Mouse (Mus musculus) heart, embryonic 16.5 days (tissue): Measurements from ENCODE around the gene Gm10964. TPM values are rescaled to one million over a fixed set of nuclear protein-coding genes. Genes with fewer than 3 reads are reported as not detected.

Experiments
- ATAC-seq: fragments of 200-750 bp; cut with Nextera tagmentation; replicated peaks from 2 replicates; pipeline ENCODE4 v1.8.0; 2017; ENCODE audit warnings: moderate number of reproducible peaks; ENCODE audit not compliant: insufficient read depth, low FRiP score; ENCODE audit errors: extremely low read depth
- H3K27ac ChIP-seq: fragments of 300-500 bp; sonication (generic); 2 replicates; pipeline ENCODE4 v1.5.1; 2014; ENCODE audit warnings: mild to moderate bottlenecking, low read length, control low read depth, moderate library complexity
- H3K27me3 ChIP-seq: fragments of 300-500 bp; sonication (generic); 2 replicates; pipeline ENCODE4 v1.6.1; 2014; ENCODE audit warnings: low read length, mixed read lengths; ENCODE audit not compliant: control insufficient read depth, insufficient read depth
- H3K36me3 ChIP-seq: fragments of 300-500 bp; sonication (generic); 2 replicates; pipeline ENCODE4 v1.6.1; 2014; ENCODE audit not compliant: control insufficient read depth, insufficient read depth
- H3K4me1 ChIP-seq: fragments of 300-500 bp; sonication (generic); 2 replicates; pipeline ENCODE4 v1.6.1; 2014; ENCODE audit warnings: low read length, mixed read lengths; ENCODE audit not compliant: control insufficient read depth, insufficient read depth
- H3K4me2 ChIP-seq: fragments of 300-500 bp; sonication (generic); 2 replicates; pipeline ENCODE4 v1.6.1; 2014; ENCODE audit warnings: low read depth, mild to moderate bottlenecking, control low read depth, low read length
- H3K4me3 ChIP-seq: fragments of 300-500 bp; sonication (generic); 2 replicates; pipeline ENCODE4 v1.5.1; 2014; ENCODE audit warnings: mild to moderate bottlenecking, control low read depth, low read length
- H3K9ac ChIP-seq: fragments of 300-500 bp; sonication (generic); 2 replicates; pipeline ENCODE4 v1.6.1; 2014; ENCODE audit warnings: low read length, control low read depth
- H3K9me3 ChIP-seq: fragments of 300-500 bp; sonication (generic); replicated peaks from 2 replicates; pipeline ENCODE4 v1.6.1; 2016; ENCODE audit warnings: low read length; ENCODE audit not compliant: control insufficient read depth
- WGBS: fragments of 180-500 bp; shearing (Covaris S2); extraction: QIAGEN DNeasy Blood & Tissue Kit; methylation state at CpG from one replicate; pipeline ENCODE4 v1.1.7; 2014; 5-methylcytosine and 5-hydroxymethylcytosine counted together
- polyA plus RNA-seq: library from polyadenylated mRNA; unstranded; fragments of >200 nt; fragmentation: Nextera tagmentation; extraction: Ambion mirVana; gene quantifications from 2 replicates; pipeline ENCODE4 v1.2.1, GENCODE M21; 2015

The Gm10964 gene
- polyA plus RNA-seq, 1 experiment from 2014 or later, result not detected

GRCm38 (mm10) chr3:103714942-103715341 is 24.2 kb upstream of the Gm10964 start:
- 74% methylated on average over 8 of the region's 8 CpGs for WGBS
- Histone ChIP-seq H3K4me2 (no peak overlapping the region), H3K9me3 (no peaks in the 10 kb centered on the region), H3K36me3 (no peaks in the 10 kb centered on the region), H3K9ac (no peak overlapping the region), H3K4me1 (peaks cover 4% of the 10 kb centered on the region; the same call in 1 of the 2 replicates), H3K27me3 (no peaks in the 10 kb centered on the region), H3K4me3 (no peak overlapping the region), H3K27ac (no peak overlapping the region)
- ATAC-seq, result no peak

GRCm38 (mm10) chr3:103715762-103716693 is 23.1 kb upstream of the Gm10964 start:
- 0 out of 2 replicates have a peak, but pooled peaks cover 2% of the 10 kb centered on the region for H3K9me3 ChIP-seq

GRCm38 (mm10) chr3:103716774-103717760 is 22.1 kb upstream of the Gm10964 start:
- Histone ChIP-seq H3K27ac (no peak overlapping the region), H3K36me3 (no peaks in the 10 kb centered on the region), H3K4me2 (no peak overlapping the region), H3K27me3 (no peaks in the 10 kb centered on the region), H3K4me3 (no peak overlapping the region), H3K9ac (no peak overlapping the region), H3K9me3 (0 out of 2 replicates have a peak, but pooled peaks cover 2% of the 10 kb centered on the region), H3K4me1 (peaks cover 4% of the 10 kb centered on the region; the same call in 1 of the 2 replicates)
- WGBS, result 50% methylated on average over 15 of the region's 15 CpGs
- no peak for ATAC-seq

More at GRCm38 (mm10) chr3:103715762-103716693, 23.1 kb upstream of the Gm10964 start:
- H3K4me2 ChIP-seq, result no peak overlapping the region
- H3K4me3 ChIP-seq, result no peak overlapping the region
- H3K9ac ChIP-seq, result no peak overlapping the region
- H3K27ac ChIP-seq, result no peak overlapping the region
- no peaks in the 10 kb centered on the region for H3K27me3 ChIP-seq
- peaks cover 4% of the 10 kb centered on the region; the same call in 1 of the 2 replicates for H3K4me1 ChIP-seq
- 44% methylated on average over 11 of the region's 11 CpGs for WGBS
- H3K36me3 ChIP-seq, result no peaks in the 10 kb centered on the region
- no peak for ATAC-seq

- Histone ChIP-seq H3K27ac (no peak overlapping the region), H3K4me3 (no peak overlapping the region), H3K4me2 (no peak overlapping the region), H3K36me3 (no peaks in the 10 kb centered on the region), H3K27me3 (no peaks in the 10 kb centered on the region), H3K9me3 (0 out of 2 replicates have a peak, but pooled peaks cover 2% of the 10 kb centered on the region), H3K9ac (no peak overlapping the region), H3K4me1 (peaks cover 4% of the 10 kb centered on the region; the same call in 1 of the 2 replicates)
- WGBS, result 78% methylated on average over 4 of the region's 4 CpGs
- no peak for ATAC-seq
These were observed 20.4 kb upstream of the Gm10964 start for GRCm38 (mm10) chr3:103718728-103719127.

- no peak for ATAC-seq
- no peak overlapping the region for H3K27ac ChIP-seq
- H3K4me1 ChIP-seq, result 0 out of 2 replicates have a peak, but pooled peaks cover 3% of the 10 kb centered on the region
- H3K36me3 ChIP-seq, result no peaks in the 10 kb centered on the region
- 0 out of 2 replicates have a peak, but pooled peaks cover 2% of the 10 kb centered on the region for H3K9me3 ChIP-seq
- no peak overlapping the region for H3K9ac ChIP-seq
- no peak overlapping the region for H3K4me2 ChIP-seq
- H3K27me3 ChIP-seq, result no peaks in the 10 kb centered on the region
- 27% methylated on average over 3 of the region's 3 CpGs for WGBS
- H3K4me3 ChIP-seq, result no peak overlapping the region
These were observed 15.0 kb upstream of the Gm10964 start for GRCm38 (mm10) chr3:103724137-103724536.

GRCm38 (mm10) chr3:103726642-103727041 is 12.5 kb upstream of the Gm10964 start:
- H3K27me3 ChIP-seq, result no peaks in the 10 kb centered on the region
- 58% methylated on average over 3 of the region's 3 CpGs for WGBS
- H3K9ac ChIP-seq, result no peak overlapping the region
- H3K27ac ChIP-seq, result no peak overlapping the region
- H3K4me3 ChIP-seq, result no peak overlapping the region
- ATAC-seq, result no peak
- H3K9me3 ChIP-seq, result no peaks in the 10 kb centered on the region
- 0 out of 2 replicates have a peak, but pooled peaks cover 3% of the 10 kb centered on the region for H3K4me1 ChIP-seq
- H3K4me2 ChIP-seq, result no peak overlapping the region
- H3K36me3 ChIP-seq, result no peaks in the 10 kb centered on the region

GRCm38 (mm10) chr3:103727813-103728326 is 11.3 kb upstream of the Gm10964 start:
- Histone ChIP-seq H3K4me1 (0 out of 2 replicates have a peak, but pooled peaks cover 3% of the 10 kb centered on the region), H3K9ac (no peak overlapping the region), H3K4me3 (no peak overlapping the region), H3K9me3 (peaks cover 3% of the 10 kb centered on the region; the same call in 1 of the 2 replicates), H3K27me3 (no peaks in the 10 kb centered on the region), H3K4me2 (no peak overlapping the region), H3K36me3 (no peaks in the 10 kb centered on the region), H3K27ac (no peak overlapping the region)
- WGBS, result 20% methylated on average over 2 of the region's 2 CpGs
- no peak for ATAC-seq

GRCm38 (mm10) chr3:103729850-103730249 is 9.3 kb upstream of the Gm10964 start:
- Histone ChIP-seq H3K9me3 (peaks cover 3% of the 10 kb centered on the region; the same call in 1 of the 2 replicates), H3K27ac (no peak overlapping the region), H3K4me2 (no peak overlapping the region), H3K9ac (no peak overlapping the region), H3K4me1 (peaks cover 14% of the 10 kb centered on the region), H3K36me3 (no peaks in the 10 kb centered on the region), H3K4me3 (no peak overlapping the region), H3K27me3 (no peaks in the 10 kb centered on the region)
- 79% methylated on average over 9 of the region's 9 CpGs for WGBS
- ATAC-seq, result no peak
